Mouse (Mus musculus) embryonic fibroblast, embryonic 13.5 days (primary cell): ENCODE data around the gene Prss40. TPM values are rescaled to one million over a fixed set of nuclear protein-coding genes. Genes with fewer than 3 reads are reported as not detected.

ENCODE experiments used
- H3K27ac ChIP-seq: 2 replicates; pipeline ENCODE4 v1.5.1; 2012; ENCODE audit warnings: low read length, control low read depth, inconsistent platforms; ENCODE audit not compliant: insufficient read depth
- H3K4me1 ChIP-seq: 2 replicates; pipeline ENCODE4 v1.6.1; 2011; ENCODE audit warnings: low read length; ENCODE audit not compliant: control insufficient read depth, insufficient read depth
- H3K4me3 ChIP-seq: 2 replicates; pipeline ENCODE4 v1.5.1; 2011; ENCODE audit warnings: mild to moderate bottlenecking, control low read depth, low read length; ENCODE audit not compliant: insufficient read depth
- CTCF ChIP-seq: IDR thresholded peaks from 2 replicates; pipeline ENCODE4 v1.5.1; 2011; ENCODE audit warnings: mild to moderate bottlenecking, control low read depth, low read length, moderate library complexity, borderline replicate concordance; ENCODE audit not compliant: insufficient read depth
- POLR2A ChIP-seq: IDR thresholded peaks from 2 replicates; pipeline ENCODE4 v1.6.1; 2011; ENCODE audit warnings: low read depth, mild to moderate bottlenecking, control low read depth, low read length, moderate library complexity
- polyA plus RNA-seq: library from polyadenylated mRNA; stranded (reverse); fragments of >200 nt; gene quantifications from 2 replicates; pipeline ENCODE4 v1.2.4, GENCODE M21; 2011; ENCODE audit warnings: low read depth; ENCODE audit not compliant: missing spikeins, insufficient read length

The Prss40 gene
- not detected in 2 replicates for polyA plus RNA-seq

- Histone ChIP-seq H3K27ac (no peak within 1 kb of the TSS), H3K4me3 (no peak within 1 kb of the TSS), H3K4me1 (no peaks in the 10 kb centered on the region)
- TF ChIP-seq POLR2A = no peak
- no peak for TF ChIP-seq CTCF
These were observed at the start of gene Prss40 for GRCm38 (mm10) chr1:34560843-34561242. TSS of gene Prss40 (minus strand) at chr1:34560943.

- H3K27ac ChIP-seq = no peak overlapping the region
- H3K4me3 ChIP-seq = no peak overlapping the region
- TF ChIP-seq POLR2A (no peak), CTCF (peak; percentile 97)
- no peaks in the 10 kb centered on the region for H3K4me1 ChIP-seq
These were observed 41.6 kb upstream of the Prss40 start for GRCm38 (mm10) chr1:34602363-34602762.

GRCm38 (mm10) chr1:34601323-34602047, 40.7 kb upstream of the Prss40 start:
- TF ChIP-seq CTCF (no peak), POLR2A (no peak)

DNA sequence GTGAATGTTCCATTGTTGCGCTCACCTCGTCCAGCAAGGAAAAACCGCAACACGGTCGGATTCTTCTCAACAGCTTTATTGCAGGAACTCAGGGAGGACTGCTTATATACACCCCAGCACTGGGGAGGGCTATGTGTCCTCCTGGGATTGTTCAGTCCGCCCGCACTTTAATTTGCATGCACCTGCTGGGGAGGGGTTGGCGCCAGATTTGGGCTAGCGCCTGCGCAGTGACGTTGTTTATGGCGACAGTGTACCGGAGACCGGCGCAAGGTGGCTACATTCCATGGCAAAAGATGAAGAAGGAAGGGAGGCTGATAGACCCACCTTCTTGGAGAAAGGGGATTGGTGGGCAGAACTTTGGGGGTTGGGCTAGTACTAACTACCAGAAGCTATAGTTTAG, 39.3 kb upstream of the Prss40 start:
- H3K4me3 ChIP-seq = no peak overlapping the region
- TF ChIP-seq POLR2A (no peak), CTCF (no peak)
- H3K4me1 ChIP-seq = no peaks in the 10 kb centered on the region
- H3K27ac ChIP-seq = no peak overlapping the region

More at GRCm38 (mm10) chr1:34601323-34602047, 40.7 kb upstream of the Prss40 start:
- Histone ChIP-seq H3K27ac (no peak overlapping the region), H3K4me1 (no peaks in the 10 kb centered on the region), H3K4me3 (no peak overlapping the region)

- Histone ChIP-seq H3K4me3 (no peak overlapping the region), H3K4me1 (no peaks in the 10 kb centered on the region), H3K27ac (no peak overlapping the region)
- TF ChIP-seq CTCF (no peak), POLR2A (no peak)
These were observed 26.8 kb upstream of the Prss40 start for GRCm38 (mm10) chr1:34587298-34588096.

DNA sequence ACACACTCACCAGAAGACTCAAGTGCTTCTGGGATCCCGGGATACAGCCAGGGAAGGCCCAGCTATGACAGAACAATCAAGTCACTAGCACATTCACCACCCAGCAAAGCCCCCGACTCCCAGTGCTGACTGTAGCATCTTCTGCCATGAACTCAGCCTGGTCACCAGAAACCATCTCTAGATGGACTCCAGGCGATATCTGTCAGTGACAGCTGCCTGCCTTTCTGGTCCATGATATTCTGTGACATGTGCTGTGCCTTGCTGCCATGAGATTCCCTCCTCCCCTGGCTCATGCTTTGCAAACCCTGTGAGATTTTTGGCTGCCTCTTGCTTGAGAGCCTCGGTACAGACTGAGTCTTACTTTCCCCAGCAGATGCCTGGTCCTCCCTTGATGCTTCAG, 24.0 kb upstream of the Prss40 start:
- H3K27ac ChIP-seq = no peak overlapping the region
- H3K4me3 ChIP-seq = no peak overlapping the region
- no peaks in the 10 kb centered on the region for H3K4me1 ChIP-seq
- no peak for TF ChIP-seq CTCF
- TF ChIP-seq POLR2A = no peak

- Histone ChIP-seq H3K4me3 (no peak overlapping the region), H3K27ac (no peak overlapping the region), H3K4me1 (no peaks in the 10 kb centered on the region)
- TF ChIP-seq CTCF (no peak), POLR2A (no peak)
These were observed 23.1 kb upstream of the Prss40 start for GRCm38 (mm10) chr1:34583821-34584263.

GRCm38 (mm10) chr1:34582218-34582617, 21.5 kb upstream of the Prss40 start:
- H3K27ac ChIP-seq = no peak overlapping the region
- no peaks in the 10 kb centered on the region for H3K4me1 ChIP-seq
- H3K4me3 ChIP-seq = no peak overlapping the region
- no peak for TF ChIP-seq POLR2A
- TF ChIP-seq CTCF = no peak

DNA sequence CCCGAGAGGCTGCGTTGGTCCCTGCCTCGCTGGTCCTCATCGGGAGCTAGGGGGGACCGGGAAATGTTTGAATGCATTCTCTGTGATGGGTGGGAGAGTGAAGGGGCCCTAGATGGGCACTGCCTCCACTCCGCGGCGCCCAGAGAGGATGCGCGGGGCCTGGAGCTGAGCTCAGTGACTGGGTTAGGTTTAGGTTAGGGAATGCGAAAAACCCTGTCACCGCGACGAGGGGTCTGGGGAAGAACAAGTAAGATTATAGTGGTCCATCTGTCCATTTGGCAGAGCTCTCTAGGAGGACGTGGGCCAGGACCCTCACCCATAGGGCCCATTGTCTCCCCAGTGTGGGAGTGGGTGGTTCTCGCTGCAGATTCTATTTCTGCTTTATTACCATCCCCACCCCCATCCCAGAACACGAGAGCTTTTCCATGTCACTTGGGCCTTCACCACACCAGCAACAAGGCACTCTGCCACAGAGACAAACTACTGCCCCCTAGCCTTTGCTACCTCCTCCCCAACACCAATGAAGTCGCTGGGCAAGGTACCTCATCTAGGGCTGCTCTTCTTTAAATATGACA, 19.1 kb upstream of the Prss40 start:
- H3K4me1 ChIP-seq = no peaks in the 10 kb centered on the region
- TF ChIP-seq POLR2A (no peak), CTCF (no peak)
- no peak overlapping the region for H3K4me3 ChIP-seq
- H3K27ac ChIP-seq = no peak overlapping the region
